Mouse (Mus musculus): ENCODE measurements around the gene Mars.

GRCm38 (mm10) chr10:127274261-127275022 is 37.1 kb downstream of the Mars start:
- no peak for TF ChIP-seq CTCF (IDR thresholded peaks at IDR 0.05; ENCODE audit: control insufficient read depth, insufficient read depth, low read length)
- TF ChIP-seq POLR2A (IDR thresholded peaks at IDR 0.05; ENCODE audit: borderline replicate concordance, control insufficient read depth, low read depth, low read length): no peak
